Comparison of ENCODE assay signal across 9 mouse cellular contexts in the genomic region with DNA sequence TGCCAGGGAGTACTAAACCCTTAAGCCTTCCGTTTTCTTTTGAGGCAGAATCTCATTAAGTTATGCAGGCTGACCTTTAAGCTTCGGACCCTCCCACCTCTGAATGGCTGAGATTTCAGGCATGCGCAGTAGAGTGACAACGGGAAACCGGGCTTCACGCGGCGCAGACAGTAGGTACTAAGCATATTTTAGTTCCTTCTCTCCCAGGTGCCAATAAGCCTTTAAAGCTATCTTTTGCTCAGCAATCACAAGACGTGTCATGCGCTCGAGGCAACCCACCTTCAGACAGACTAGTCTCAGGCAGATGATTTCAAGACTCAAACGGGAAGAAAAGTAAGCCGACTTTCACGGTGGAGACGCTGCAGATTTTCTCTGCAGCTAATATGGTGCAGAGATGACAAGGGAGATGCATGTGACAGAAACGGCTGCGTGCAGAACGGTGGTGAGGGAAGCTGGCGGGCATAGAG. TPM values are rescaled to one million over a fixed set of nuclear protein-coding genes. Genes with fewer than 3 reads are reported as not detected.
DNase-seq lines count a peak whose midpoint lies in the region; ATAC-seq lines count a peak whose summit lies in the region.
"Had no signal": no experiment of that assay in that cellular context is flagged by ENCODE, and none has a peak within 500 bp of the region (broad histone marks: within the 10 kb centered on the region; RNA-seq: fewer than 3 reads in every experiment).

No protein-coding gene starts in this region.

- H3K4me1 ChIP-seq in megakaryocyte, embryonic 14.5 days, result peaks cover 6% of the 10 kb centered on the region; the same call in 1 of the 2 replicates
- peaks cover 4% of the 10 kb centered on the region; the same call in 1 of the 2 replicates for H3K4me1 ChIP-seq in heart, embryonic 16.5 days (ENCODE audit: control insufficient read depth, insufficient read depth, low read length)
- 0 out of 2 replicates have a peak, but pooled peaks cover 2% of the 10 kb centered on the region for H3K4me1 ChIP-seq in liver, embryonic 11.5 days (replicated peaks; ENCODE audit: control insufficient read depth, insufficient read depth, low read length)
- peaks cover 8% of the 10 kb centered on the region; the same call in 1 of the 2 replicates for H3K4me1 ChIP-seq in neural tube, embryonic 14.5 days (ENCODE audit: control insufficient read depth, insufficient read depth, low read length)

- H3K4me3 ChIP-seq in megakaryocyte, embryonic 14.5 days (replicated peaks), result peak overlapping the region; percentile 21
- H3K4me3 ChIP-seq in heart, embryonic 16.5 days (ENCODE audit: low read length), result peak overlapping the region; percentile 57
- H3K4me3 ChIP-seq in liver, embryonic 11.5 days (ENCODE audit: low read depth, low read length), result peak overlapping the region; percentile 43
- H3K4me3 ChIP-seq in neural tube, embryonic 14.5 days (ENCODE audit: low read depth, low read length), result peak overlapping the region; percentile 37

- H3K36me3 ChIP-seq in megakaryocyte, embryonic 14.5 days (replicated peaks; ENCODE audit: low read length), result no peaks in the 10 kb centered on the region
- H3K36me3 ChIP-seq in heart, embryonic 16.5 days (ENCODE audit: control insufficient read depth, insufficient read depth), result no peaks in the 10 kb centered on the region
- no peaks in the 10 kb centered on the region for H3K36me3 ChIP-seq in liver, embryonic 11.5 days (ENCODE audit: control insufficient read depth, insufficient read depth, low read length)
- H3K36me3 ChIP-seq in neural tube, embryonic 14.5 days (ENCODE audit: control insufficient read depth, insufficient read depth, low read length), result no peaks in the 10 kb centered on the region

- peak overlapping the region; percentile 69 for H3K9ac ChIP-seq in heart, embryonic 16.5 days (ENCODE audit: low read length)
- no peak overlapping the region; the same call in 1 of the 2 replicates for H3K9ac ChIP-seq in liver, embryonic 11.5 days (ENCODE audit: low read depth, low read length)
- peak overlapping the region; percentile 48 for H3K9ac ChIP-seq in neural tube, embryonic 14.5 days (replicated peaks; ENCODE audit: low read depth, low read length)

- 2% methylated on average over 19 of the region's 19 CpGs for WGBS in heart, embryonic 16.5 days
- WGBS in liver, embryonic 11.5 days, result 2% methylated on average over 19 of the region's 19 CpGs
- under 1% methylated on average over 19 of the region's 19 CpGs for WGBS in neural tube, embryonic 14.5 days

- ATAC-seq in megakaryocyte, adult 5-6 weeks (ENCODE audit: poor library complexity, severe bottlenecking), result no peak
- no peak for ATAC-seq in heart, embryonic 16.5 days (replicated peaks; ENCODE audit: extremely low read depth, insufficient read depth, low FRiP score)
- ATAC-seq in liver, embryonic 11.5 days (replicated peaks; ENCODE audit: low FRiP score), result no peak
- peak; percentile 51 for ATAC-seq in neural tube, embryonic 14.5 days (ENCODE audit: low read depth)
- ATAC-seq: Patski had no signal

- H3K4me2 ChIP-seq in heart, embryonic 16.5 days (ENCODE audit: low read depth, low read length), result peak overlapping the region; percentile 87
- peak overlapping the region; percentile 75 for H3K4me2 ChIP-seq in liver, embryonic 11.5 days
- peak overlapping the region; percentile 63 for H3K4me2 ChIP-seq in neural tube, embryonic 14.5 days (ENCODE audit: low read depth, low read length)

- H3K27me3 ChIP-seq in megakaryocyte, embryonic 14.5 days (replicated peaks), result peaks cover 83% of the 10 kb centered on the region
- no peaks in the 10 kb centered on the region; the same call in 1 of the 2 replicates for H3K27me3 ChIP-seq in heart, embryonic 16.5 days (ENCODE audit: control insufficient read depth, insufficient read depth, low read length)
- peaks cover 17% of the 10 kb centered on the region for H3K27me3 ChIP-seq in liver, embryonic 11.5 days (replicated peaks; ENCODE audit: control insufficient read depth, insufficient read depth, low read length)
- no peaks in the 10 kb centered on the region for H3K27me3 ChIP-seq in neural tube, embryonic 14.5 days (ENCODE audit: control insufficient read depth, insufficient read depth, low read length)
- H3K27me3 ChIP-seq: Patski had no signal

- no peak overlapping the region for H3K27ac ChIP-seq in heart, embryonic 16.5 days (ENCODE audit: low read length)
- no peak overlapping the region for H3K27ac ChIP-seq in liver, embryonic 11.5 days (ENCODE audit: low read depth, low read length)
- peak overlapping the region; percentile 72 for H3K27ac ChIP-seq in neural tube, embryonic 14.5 days (ENCODE audit: low read depth, low read length)

- no peaks in the 10 kb centered on the region for H3K9me3 ChIP-seq in megakaryocyte, embryonic 14.5 days
- H3K9me3 ChIP-seq in heart, embryonic 16.5 days (replicated peaks; ENCODE audit: control insufficient read depth, low read length), result no peaks in the 10 kb centered on the region
- no peaks in the 10 kb centered on the region for H3K9me3 ChIP-seq in liver, embryonic 11.5 days (ENCODE audit: control insufficient read depth, low read length)
- H3K9me3 ChIP-seq in neural tube, embryonic 14.5 days (ENCODE audit: control insufficient read depth, low read length), result no peaks in the 10 kb centered on the region

- peak; percentile 91 for DNase-seq in embryo, embryonic 10.5 days (ENCODE audit: low spot score)
- peak; percentile 82 to 86 for DNase-seq in kidney, postnatal 25 days
- peak; percentile 39 for DNase-seq in liver, embryonic 11.5 days (ENCODE audit: low spot score)
- DNase-seq in spleen, adult 12 weeks (ENCODE audit: low spot score), result no peak

RNA-seq across cellular contexts. Expression of gene Abr, which starts 9.4 kb away (rescaled TPM):
- polyA plus RNA-seq in megakaryocyte, embryonic 14.5 days (2012; ENCODE audit: insufficient read depth, low replicate concordance), result 6.3 and 8.5 TPM in 2 replicates
- total RNA-seq in megakaryocyte, adult 5-6 weeks (2015), result 45.8 and 47.9 TPM in 2 replicates
- total RNA-seq in megakaryocyte, adult 5-6 weeks (2017), result 78.4 and 84.4 TPM in 2 replicates
- 21.0 and 22.9 TPM in 2 replicates for polyA plus RNA-seq in heart, embryonic 16.5 days (2015; fragmentation: Nextera tagmentation; extraction: Ambion mirVana)
- 11.6 and 12.9 TPM in 2 replicates for polyA plus RNA-seq in liver, embryonic 11.5 days (2014; fragmentation: Nextera tagmentation; extraction: Ambion mirVana)
- polyA plus RNA-seq in neural tube, embryonic 14.5 days (2014; fragmentation: Nextera tagmentation; extraction: Ambion mirVana), result 99.2 and 115 TPM in 2 replicates

RNA-seq across cellular contexts. Expression of gene Bhlha9, which starts 59.6 kb away (rescaled TPM):
- not detected in 2 replicates for polyA plus RNA-seq in megakaryocyte, embryonic 14.5 days (2012; ENCODE audit: insufficient read depth, low replicate concordance)
- total RNA-seq in megakaryocyte, adult 5-6 weeks (2015), result 0.18 TPM in 1 of 2 replicates, not detected in the other
- total RNA-seq in megakaryocyte, adult 5-6 weeks (2017), result not detected in 2 replicates
- polyA plus RNA-seq in heart, embryonic 16.5 days (2015; fragmentation: Nextera tagmentation; extraction: Ambion mirVana), result 0.12 TPM in 1 of 2 replicates, not detected in the other
- 0.37 TPM in 1 of 2 replicates, not detected in the other for polyA plus RNA-seq in liver, embryonic 11.5 days (2014; fragmentation: Nextera tagmentation; extraction: Ambion mirVana)
- polyA plus RNA-seq in neural tube, embryonic 14.5 days (2014; fragmentation: Nextera tagmentation; extraction: Ambion mirVana), result 1.2 and 1.4 TPM in 2 replicates
